Mouse (Mus musculus): ENCODE measurements around the gene Dnajc19.

DNA sequence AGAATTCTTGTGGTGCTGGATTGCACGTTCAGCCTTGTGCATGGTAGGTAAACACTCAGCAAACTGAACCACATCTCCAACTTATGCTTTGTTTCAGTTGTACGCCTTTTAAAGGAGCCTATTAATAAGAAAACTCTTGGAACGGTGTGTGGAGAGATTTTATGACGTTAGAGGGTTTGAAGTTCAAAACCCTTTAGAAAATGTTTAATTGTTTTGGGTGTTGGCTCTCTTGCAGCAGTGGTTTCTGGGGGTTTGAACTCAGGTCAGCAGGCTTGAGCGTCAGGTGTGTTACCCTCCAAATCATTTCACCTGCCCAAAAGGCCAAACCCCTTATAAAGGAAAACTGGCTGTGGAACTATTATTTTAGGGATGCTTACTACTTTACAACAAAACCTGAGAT lies 40.2 kb upstream of the Dnajc19 start:
- TF ChIP-seq POLR2A (IDR thresholded peaks at IDR 0.05; ENCODE audit: borderline replicate concordance, low read depth, low read length) (no peak), CTCF (IDR thresholded peaks at IDR 0.05; ENCODE audit: low read depth, low read length) (no peak)

Data from bone marrow macrophage, adult 2 months (primary cell).